Mouse (Mus musculus) G1E (cell line): ENCODE measurements around the gene Hist1h2bp.

Source experiments
- CTCF ChIP-seq: IDR thresholded peaks from 2 replicates; pipeline ENCODE4 v1.5.1; 2012; ENCODE audit warnings: low read depth, low read length, inconsistent platforms, mixed read lengths
- GATA1 ChIP-seq: IDR thresholded peaks from 2 replicates; pipeline ENCODE4 v1.6.1; 2012; ENCODE audit warnings: borderline replicate concordance, low read length, inconsistent platforms, mixed read lengths
- TAL1 ChIP-seq: conservative IDR thresholded peaks from 2 replicates; pipeline ENCODE4 v1.6.1; 2012; ENCODE audit warnings: low read depth, low read length, inconsistent platforms, mixed read lengths

- TF ChIP-seq CTCF (no peak), GATA1 (no peak), TAL1 (no peak)
Observed at GRCm38 (mm10) chr13:21781021-21781555, 6.2 kb upstream of the Hist1h2bp start.
